Mouse (Mus musculus) liver, embryonic 14.5 days (tissue): ENCODE measurements around the gene Fxyd3.

ENCODE experiments used
- CTCF ChIP-seq: IDR thresholded peaks from 2 replicates; pipeline ENCODE4 v1.5.1; 2016; ENCODE audit warnings: antibody characterized with exemption, low read depth, control low read depth
- EP300 ChIP-seq: IDR thresholded peaks from 2 replicates; pipeline ENCODE4 v1.6.1; 2016; ENCODE audit warnings: antibody characterized with exemption, low read depth

GRCm38 (mm10) chr7:31056448-31056847 lies 20.1 kb downstream of the Fxyd3 start:
- TF ChIP-seq CTCF (no peak), EP300 (no peak)
